In genomic region chr1:42231091-42231490, GRCm38 (mm10) we compare ENCODE assay signal across 17 mouse cellular contexts.
A peak's percentile ranks its signal among the peaks of the same experiment; 100 is the strongest.
DNase-seq lines count a peak whose midpoint lies in the region; ATAC-seq and TF ChIP-seq lines count a peak whose summit lies in the region.
"Had no signal": no experiment of that assay in that cellular context is flagged by ENCODE, and none has a peak within 500 bp of the region (broad histone marks: within the 10 kb centered on the region; RNA-seq: fewer than 3 reads in every experiment).

No protein-coding gene starts in this region.

- no peak for TF ChIP-seq POLR2A in brain, embryonic 14.5 days (IDR thresholded peaks at IDR 0.05; ENCODE audit: borderline replicate concordance, extremely low read depth, insufficient read depth, insufficient read length, poor library complexity, severe bottlenecking)

- no peak overlapping the region for H3K4me3 ChIP-seq in hindbrain, embryonic 15.5 days
- H3K4me3 ChIP-seq in hindbrain, embryonic 11.5 days (ENCODE audit: low read depth, low read length) = no peak overlapping the region
- no peak overlapping the region for H3K4me3 ChIP-seq in lung, embryonic 16.5 days (ENCODE audit: low read length)
- no peak overlapping the region for H3K4me3 ChIP-seq in forebrain, embryonic 14.5 days (ENCODE audit: low read depth, low read length)
- H3K4me3 ChIP-seq: embryonic facial prominence, embryonic 13.5 days; heart, adult 2 months; limb, embryonic 15.5 days; megakaryocyte, embryonic 14.5 days had no signal

- no peak for TF ChIP-seq CTCF in brain, embryonic 14.5 days (IDR thresholded peaks at IDR 0.05; ENCODE audit: borderline replicate concordance, extremely low read depth, insufficient read depth, insufficient read length)

- H3K4me2 ChIP-seq in hindbrain, embryonic 15.5 days = peak overlapping the region; percentile 40
- H3K4me2 ChIP-seq in hindbrain, embryonic 11.5 days (replicated peaks; ENCODE audit: low read depth, low read length) = no peak overlapping the region
- H3K4me2 ChIP-seq in lung, embryonic 16.5 days (ENCODE audit: low read depth, low read length) = no peak overlapping the region
- H3K4me2 ChIP-seq in forebrain, embryonic 14.5 days (ENCODE audit: low read length) = peak overlapping the region; percentile 43
- H3K4me2 ChIP-seq: embryonic facial prominence, embryonic 13.5 days; limb, embryonic 15.5 days had no signal

- H3K4me1 ChIP-seq in hindbrain, embryonic 15.5 days (replicated peaks) = peaks cover 18% of the 10 kb centered on the region
- no peaks in the 10 kb centered on the region for H3K4me1 ChIP-seq in hindbrain, embryonic 11.5 days (replicated peaks; ENCODE audit: control insufficient read depth, insufficient read depth, low read length)
- H3K4me1 ChIP-seq in lung, embryonic 16.5 days (replicated peaks; ENCODE audit: control insufficient read depth, insufficient read depth, low read length) = no peaks in the 10 kb centered on the region
- peaks cover 13% of the 10 kb centered on the region; the same call in 1 of the 2 replicates for H3K4me1 ChIP-seq in forebrain, embryonic 14.5 days (ENCODE audit: control insufficient read depth, insufficient read depth, low read length)
- H3K4me1 ChIP-seq: limb, embryonic 15.5 days; megakaryocyte, embryonic 14.5 days had no signal

- H3K27me3 ChIP-seq in hindbrain, embryonic 15.5 days = no peaks in the 10 kb centered on the region
- H3K27me3 ChIP-seq in hindbrain, embryonic 11.5 days (ENCODE audit: control insufficient read depth, insufficient read depth, low read length) = no peaks in the 10 kb centered on the region
- no peaks in the 10 kb centered on the region for H3K27me3 ChIP-seq in lung, embryonic 16.5 days (ENCODE audit: control insufficient read depth, insufficient read depth, low read depth, low read length)
- H3K27me3 ChIP-seq in forebrain, embryonic 14.5 days (replicated peaks; ENCODE audit: control insufficient read depth, insufficient read depth, low read length) = no peaks in the 10 kb centered on the region
- H3K27me3 ChIP-seq: embryonic facial prominence, embryonic 13.5 days; limb, embryonic 15.5 days; megakaryocyte, embryonic 14.5 days had no signal

- H3K9me3 ChIP-seq in hindbrain, embryonic 15.5 days = no peaks in the 10 kb centered on the region
- no peaks in the 10 kb centered on the region for H3K9me3 ChIP-seq in hindbrain, embryonic 11.5 days (ENCODE audit: control insufficient read depth, low read length)
- no peaks in the 10 kb centered on the region for H3K9me3 ChIP-seq in lung, embryonic 16.5 days (ENCODE audit: control insufficient read depth, low read length)
- no peaks in the 10 kb centered on the region for H3K9me3 ChIP-seq in forebrain, embryonic 14.5 days (replicated peaks; ENCODE audit: control insufficient read depth, low read length)
- H3K9me3 ChIP-seq: embryonic facial prominence, embryonic 13.5 days; limb, embryonic 15.5 days had no signal

- H3K36me3 ChIP-seq in hindbrain, embryonic 15.5 days = no peaks in the 10 kb centered on the region
- H3K36me3 ChIP-seq in hindbrain, embryonic 11.5 days (ENCODE audit: control insufficient read depth, insufficient read depth, low read length) = no peaks in the 10 kb centered on the region
- no peaks in the 10 kb centered on the region for H3K36me3 ChIP-seq in lung, embryonic 16.5 days (ENCODE audit: control insufficient read depth, insufficient read depth, low read length)
- H3K36me3 ChIP-seq in forebrain, embryonic 14.5 days (ENCODE audit: control insufficient read depth, insufficient read depth, low read length) = no peaks in the 10 kb centered on the region
- H3K36me3 ChIP-seq: embryonic facial prominence, embryonic 13.5 days; limb, embryonic 15.5 days had no signal

- H3K27ac ChIP-seq in hindbrain, embryonic 15.5 days (replicated peaks) = no peak overlapping the region
- H3K27ac ChIP-seq in hindbrain, embryonic 11.5 days (ENCODE audit: low read depth, low read length) = no peak overlapping the region
- no peak overlapping the region for H3K27ac ChIP-seq in lung, embryonic 16.5 days (ENCODE audit: low read length)
- peak overlapping the region; percentile 87 for H3K27ac ChIP-seq in forebrain, embryonic 14.5 days (ENCODE audit: low read depth, low read length)
- H3K27ac ChIP-seq: embryonic facial prominence, embryonic 13.5 days; heart, adult 2 months; limb, embryonic 15.5 days had no signal

- DNase-seq in hindbrain, embryonic 11.5 days (ENCODE audit: low spot score) = no peak
- DNase-seq in lung, postnatal 10 days = no peak
- peak; percentile 91 for DNase-seq in brain, embryonic 14.5 days (ENCODE audit: low read depth)
- DNase-seq in forebrain, embryonic 14.5 days (ENCODE audit: low spot score) = peak; percentile 89
- DNase-seq: gastrocnemius, postnatal 10 days; heart, adult 2 months; kidney, adult 9 months; lung, adult 18-20 months; thymus, adult 2 months had no signal

- 48% methylated on average over 5 of the region's 5 CpGs for WGBS in hindbrain, embryonic 15.5 days
- WGBS in hindbrain, embryonic 11.5 days = 87% methylated on average over 4 of the region's 5 CpGs
- WGBS in lung, embryonic 16.5 days = 46% methylated on average over 5 of the region's 5 CpGs
- WGBS in forebrain, embryonic 14.5 days = 36% methylated on average over 5 of the region's 5 CpGs

- no peak overlapping the region for H3K9ac ChIP-seq in hindbrain, embryonic 15.5 days
- H3K9ac ChIP-seq in hindbrain, embryonic 11.5 days (ENCODE audit: low read depth, low read length) = no peak overlapping the region
- H3K9ac ChIP-seq in lung, embryonic 16.5 days (ENCODE audit: low read length) = no peak overlapping the region
- H3K9ac ChIP-seq in forebrain, embryonic 14.5 days (ENCODE audit: low read length) = no peak overlapping the region
- H3K9ac ChIP-seq: embryonic facial prominence, embryonic 13.5 days; limb, embryonic 15.5 days had no signal

- ATAC-seq in hindbrain, embryonic 15.5 days (ENCODE audit: low FRiP score, low read depth) = peak; percentile 38; the same call in 1 of the 2 replicates
- no peak for ATAC-seq in hindbrain, embryonic 11.5 days (ENCODE audit: low FRiP score)
- 0 out of 2 replicates have a peak, but pooled peaks have one; percentile 24 for ATAC-seq in lung, embryonic 16.5 days (ENCODE audit: low read depth)
- peak; percentile 35 for ATAC-seq in forebrain, embryonic 14.5 days
- ATAC-seq in erythroblast, adult 5-6 weeks (replicated peaks; ENCODE audit: low FRiP score, poor library complexity, severe bottlenecking) = no peak
- ATAC-seq: CD4-positive, CD25-positive, alpha-beta regulatory T cell, adult 4 months; inflammation-experienced regulatory T-cells, adult 6 months had no signal

Comparison
In these comparisons a context has a peak if more than half of its experiments do, and no peak if none do; other contexts are left out.
1. ATAC-seq: peak in hindbrain, embryonic 15.5 days (single experiment), lung, embryonic 16.5 days (single experiment) and forebrain, embryonic 14.5 days (single experiment); none in hindbrain, embryonic 11.5 days (single experiment) and erythroblast, adult 5-6 weeks (single experiment).
2. H3K4me2 ChIP-seq: peak in hindbrain, embryonic 15.5 days (single experiment) and forebrain, embryonic 14.5 days (single experiment); none in hindbrain, embryonic 11.5 days (single experiment) and lung, embryonic 16.5 days (single experiment).
3. DNase-seq: peak in brain, embryonic 14.5 days (single experiment) and forebrain, embryonic 14.5 days (single experiment); none in hindbrain, embryonic 11.5 days (single experiment) and lung, postnatal 10 days (single experiment).